15 mouse cellular contexts compared by ENCODE assay signal in genomic region chr4:140572376-140572775, GRCm38 (mm10).
A peak's percentile ranks its signal among the peaks of the same experiment; 100 is the strongest.
DNase-seq lines count a peak whose midpoint lies in the region; ATAC-seq and TF ChIP-seq lines count a peak whose summit lies in the region.
"Had no signal": no experiment of that assay in that cellular context is flagged by ENCODE, and none has a peak within 500 bp of the region (broad histone marks: within the 10 kb centered on the region; RNA-seq: fewer than 3 reads in every experiment).

No protein-coding gene starts in this region.

- peak; percentile 27 for DNase-seq in hindbrain, postnatal 0 days (ENCODE audit: low spot score)
- peak; percentile 15 for DNase-seq in right cerebral cortex, adult 18-20 months
- no peak for DNase-seq in right cerebral cortex, postnatal 14 days
- DNase-seq in stomach, postnatal 0 days (ENCODE audit: low spot score), result no peak
- DNase-seq: adrenal gland, adult 8-10 months; kidney, adult 11 months; right cerebral cortex, postnatal 25 days had no signal

- H3K4me3 ChIP-seq in hindbrain, postnatal 0 days (ENCODE audit: low read length), result no peak overlapping the region
- no peak overlapping the region for H3K4me3 ChIP-seq in hindbrain, embryonic 12.5 days
- no peak overlapping the region for H3K4me3 ChIP-seq in small intestine, adult 2 months (ENCODE audit: low read depth, low read length)
- H3K4me3 ChIP-seq in stomach, postnatal 0 days (ENCODE audit: low read depth, low read length), result no peak overlapping the region
- H3K4me3 ChIP-seq: embryonic facial prominence, embryonic 15.5 days; forebrain, embryonic 15.5 days; limb, embryonic 10.5 days; liver, embryonic 15.5 days had no signal

- no peak for TF ChIP-seq POLR2A in small intestine, adult 2 months (IDR thresholded peaks at IDR 0.05; ENCODE audit: low read depth, low read length)

- TF ChIP-seq EP300 in stomach, postnatal 0 days (optimal IDR thresholded peaks at IDR 0.05), result no peak

- no peak for TF ChIP-seq CTCF in hindbrain, postnatal 0 days (IDR thresholded peaks at IDR 0.05; ENCODE audit: low read depth)
- no peak for TF ChIP-seq CTCF in small intestine, adult 2 months (IDR thresholded peaks at IDR 0.05; ENCODE audit: extremely low read depth, insufficient read length, insufficient replicate concordance, low read depth, low read length)
- TF ChIP-seq CTCF in stomach, postnatal 0 days (IDR thresholded peaks at IDR 0.05; ENCODE audit: low read depth), result no peak

- no peak overlapping the region for H3K27ac ChIP-seq in hindbrain, postnatal 0 days
- no peak overlapping the region for H3K27ac ChIP-seq in hindbrain, embryonic 12.5 days
- 0 out of 2 replicates have a peak overlapping the region, but pooled peaks have one; percentile 18 for H3K27ac ChIP-seq in small intestine, adult 2 months (ENCODE audit: insufficient read depth, low read depth, low read length)
- no peak overlapping the region for H3K27ac ChIP-seq in stomach, postnatal 0 days (replicated peaks)
- H3K27ac ChIP-seq: embryonic facial prominence, embryonic 15.5 days; forebrain, embryonic 15.5 days; limb, embryonic 10.5 days; liver, embryonic 15.5 days had no signal

- peaks cover 61% of the 10 kb centered on the region for H3K36me3 ChIP-seq in hindbrain, postnatal 0 days (ENCODE audit: insufficient read depth, low read length)
- peaks cover 98% of the 10 kb centered on the region for H3K36me3 ChIP-seq in hindbrain, embryonic 12.5 days
- peaks cover 17% of the 10 kb centered on the region for H3K36me3 ChIP-seq in small intestine, adult 2 months (ENCODE audit: control insufficient read depth, insufficient read depth, low read length)
- peaks cover 21% of the 10 kb centered on the region for H3K36me3 ChIP-seq in stomach, postnatal 0 days (ENCODE audit: control insufficient read depth, insufficient read depth, low read length)

- H3K9ac ChIP-seq in hindbrain, postnatal 0 days (replicated peaks; ENCODE audit: low read length), result no peak overlapping the region
- H3K9ac ChIP-seq in hindbrain, embryonic 12.5 days, result no peak overlapping the region
- no peak overlapping the region for H3K9ac ChIP-seq in stomach, postnatal 0 days (ENCODE audit: low read length)
- H3K9ac ChIP-seq: embryonic facial prominence, embryonic 15.5 days; forebrain, embryonic 15.5 days; liver, embryonic 15.5 days had no signal

- H3K4me1 ChIP-seq in hindbrain, postnatal 0 days (ENCODE audit: insufficient read depth, low read length), result no peaks in the 10 kb centered on the region
- no peaks in the 10 kb centered on the region for H3K4me1 ChIP-seq in hindbrain, embryonic 12.5 days
- no peaks in the 10 kb centered on the region for H3K4me1 ChIP-seq in small intestine, adult 2 months (ENCODE audit: control insufficient read depth, insufficient read depth, insufficient read length, low read length)
- no peaks in the 10 kb centered on the region for H3K4me1 ChIP-seq in stomach, postnatal 0 days (replicated peaks; ENCODE audit: control insufficient read depth, insufficient read depth)
- H3K4me1 ChIP-seq: embryonic facial prominence, embryonic 15.5 days; forebrain, embryonic 15.5 days; limb, embryonic 10.5 days; liver, embryonic 15.5 days had no signal

- no peaks in the 10 kb centered on the region for H3K27me3 ChIP-seq in hindbrain, postnatal 0 days (ENCODE audit: insufficient read depth, low read length)
- no peaks in the 10 kb centered on the region for H3K27me3 ChIP-seq in hindbrain, embryonic 12.5 days
- no peaks in the 10 kb centered on the region for H3K27me3 ChIP-seq in small intestine, adult 2 months (ENCODE audit: control insufficient read depth, insufficient read depth, low read length)
- H3K27me3 ChIP-seq in stomach, postnatal 0 days (ENCODE audit: control insufficient read depth, insufficient read depth, low read length), result no peaks in the 10 kb centered on the region
- H3K27me3 ChIP-seq: embryonic facial prominence, embryonic 15.5 days; forebrain, embryonic 15.5 days; liver, embryonic 15.5 days had no signal

- no peak for ATAC-seq in hindbrain, postnatal 0 days
- no peak for ATAC-seq in hindbrain, embryonic 12.5 days (ENCODE audit: low FRiP score)
- peak; percentile 75 for ATAC-seq in granulocyte monocyte progenitor cell, adult 5-6 weeks (replicated peaks; ENCODE audit: poor library complexity, severe bottlenecking)
- no peak for ATAC-seq in stomach, postnatal 0 days (ENCODE audit: low FRiP score, low TSS enrichment)
- ATAC-seq: forebrain, embryonic 15.5 days; midbrain, embryonic 16.5 days had no signal

- WGBS in hindbrain, postnatal 0 days, result 70% methylated on average over 17 of the region's 17 CpGs
- WGBS in hindbrain, embryonic 12.5 days, result 87% methylated on average over 17 of the region's 17 CpGs
- WGBS in small intestine, adult 2 months, result 85% methylated on average over 17 of the region's 17 CpGs
- WGBS in stomach, postnatal 0 days, result 83% methylated on average over 17 of the region's 17 CpGs

- H3K9me3 ChIP-seq in hindbrain, postnatal 0 days (ENCODE audit: low read length), result no peaks in the 10 kb centered on the region
- 0 out of 2 replicates have a peak, but pooled peaks cover 2% of the 10 kb centered on the region for H3K9me3 ChIP-seq in hindbrain, embryonic 12.5 days (replicated peaks)
- H3K9me3 ChIP-seq in stomach, postnatal 0 days (ENCODE audit: control insufficient read depth, low read length), result no peaks in the 10 kb centered on the region
- H3K9me3 ChIP-seq: embryonic facial prominence, embryonic 15.5 days; forebrain, embryonic 15.5 days; limb, embryonic 10.5 days; liver, embryonic 15.5 days had no signal

- H3K4me2 ChIP-seq in hindbrain, postnatal 0 days (ENCODE audit: low read depth, low read length), result no peak overlapping the region
- H3K4me2 ChIP-seq in hindbrain, embryonic 12.5 days (replicated peaks), result no peak overlapping the region
- no peak overlapping the region for H3K4me2 ChIP-seq in stomach, postnatal 0 days (replicated peaks; ENCODE audit: low read depth)
- H3K4me2 ChIP-seq: embryonic facial prominence, embryonic 15.5 days; forebrain, embryonic 15.5 days; liver, embryonic 15.5 days had no signal

Comparison
In these comparisons a context has a peak if more than half of its experiments do, and no peak if none do; other contexts are left out.
1. DNase-seq: peak in hindbrain, postnatal 0 days (single experiment) and right cerebral cortex, adult 18-20 months (single experiment); none in right cerebral cortex, postnatal 14 days (single experiment) and stomach, postnatal 0 days (single experiment).